Mouse (Mus musculus): ENCODE measurements around the gene Ifne.
A peak's percentile ranks its signal among the peaks of the same experiment; 100 is the strongest.
"Not testable (repeated sequence)": the region's sequence is repeated elsewhere in the genome, so short reads cannot be mapped to it uniquely, and the experiment has no call there.

Gene Ifne

GRCm38 (mm10) chr4:88867366-88867925, 12.6 kb downstream of the Ifne start:
- peak; percentile 85 for DNase-seq

- no peak for DNase-seq
Measured at GRCm38 (mm10) chr4:88865011-88865569, 14.9 kb downstream of the Ifne start.

- no peak for DNase-seq
Measured at GRCm38 (mm10) chr4:88864599-88864998, 15.4 kb downstream of the Ifne start.

GRCm38 (mm10) chr4:88863309-88863708, 16.7 kb downstream of the Ifne start:
- DNase-seq, result no peak

- DNase-seq, result no peak
Measured at GRCm38 (mm10) chr4:88859214-88859613, 20.8 kb downstream of the Ifne start.

- no peak for DNase-seq
Measured at GRCm38 (mm10) chr4:88851026-88851763, 28.8 kb downstream of the Ifne start.

GRCm38 (mm10) chr4:88849698-88850097, 30.3 kb downstream of the Ifne start, which contains the start of gene Ifna1:
TSS of gene Ifna1 (plus strand) at chr4:88850087.
- DNase-seq, result no peak

- DNase-seq, result no peak
Measured at GRCm38 (mm10) chr4:88845334-88845733, 34.7 kb downstream of the Ifne start.

GRCm38 (mm10) chr4:88841438-88841911, 38.5 kb downstream of the Ifne start, which contains the start of gene Ifna4:
TSS of gene Ifna4 (plus strand) at chr4:88841861.
- DNase-seq, result no peak

GRCm38 (mm10) chr4:88840058-88840457, 39.9 kb downstream of the Ifne start:
- no peak for DNase-seq

- peak; percentile 15 for DNase-seq
Measured at GRCm38 (mm10) chr4:88838828-88839227, 41.2 kb downstream of the Ifne start.

GRCm38 (mm10) chr4:88835225-88835624, 44.8 kb downstream of the Ifne start, which contains the start of gene Ifna5:
TSS of gene Ifna5 (plus strand) at chr4:88835525.
- not testable (repeated sequence) for DNase-seq

GRCm38 (mm10) chr4:88830523-88830922, 49.5 kb downstream of the Ifne start:
- DNase-seq, result peak; percentile 43
